Mouse (Mus musculus): ENCODE measurements at regions not wholly inside any gene's neighbourhood (a gene's known extent, or its start where the extent isn't known, plus 50 kb on each side); places are given as distances from the start of the nearest gene placed in this dataset.

GRCm38 (mm10) chr9:101596898-101597297 is 264.7 kb upstream of the 9630041A04Rik start:
- Histone ChIP-seq H3K4me1 (ENCODE audit: control insufficient read depth, insufficient read depth, low read length) (no peaks in the 10 kb centered on the region), H3K27me3 (replicated peaks; ENCODE audit: control insufficient read depth, insufficient read depth, low read length) (no peaks in the 10 kb centered on the region), H3K36me3 (ENCODE audit: control insufficient read depth, insufficient read depth, low read length) (no peaks in the 10 kb centered on the region), H3K27ac (ENCODE audit: insufficient read depth, low read depth, low read length) (no peak overlapping the region), H3K4me3 (ENCODE audit: insufficient read depth, low read depth, low read length) (no peak overlapping the region)
- WGBS: 83% methylated on average over 3 of the region's 3 CpGs
- DNase-seq: no peak
- TF ChIP-seq CTCF (conservative IDR thresholded peaks at IDR 0.05; ENCODE audit: insufficient read depth, insufficient read length, low read depth, low read length) (no peak), POLR2A (IDR thresholded peaks at IDR 0.05; ENCODE audit: low read depth, low read length) (no peak)

- Histone ChIP-seq H3K4me1 (ENCODE audit: control insufficient read depth, insufficient read depth, low read length) (no peaks in the 10 kb centered on the region), H3K27me3 (replicated peaks; ENCODE audit: control insufficient read depth, insufficient read depth, low read length) (no peaks in the 10 kb centered on the region), H3K36me3 (ENCODE audit: control insufficient read depth, insufficient read depth, low read length) (no peaks in the 10 kb centered on the region), H3K27ac (ENCODE audit: insufficient read depth, low read depth, low read length) (no peak overlapping the region), H3K4me3 (ENCODE audit: insufficient read depth, low read depth, low read length) (no peak overlapping the region)
- WGBS: 76% methylated on average over 14 of the region's 14 CpGs
- DNase-seq: no peak
- TF ChIP-seq POLR2A (IDR thresholded peaks at IDR 0.05; ENCODE audit: low read depth, low read length): no peak
These were observed 266.5 kb upstream of the 9630041A04Rik start for GRCm38 (mm10) chr9:101595101-101595650.

GRCm38 (mm10) chr9:101592621-101593020 is 269.0 kb upstream of the 9630041A04Rik start:
- 68% methylated on average over 8 of the region's 8 CpGs for WGBS
- Histone ChIP-seq H3K36me3 (ENCODE audit: control insufficient read depth, insufficient read depth, low read length) (no peaks in the 10 kb centered on the region), H3K27me3 (replicated peaks; ENCODE audit: control insufficient read depth, insufficient read depth, low read length) (no peaks in the 10 kb centered on the region), H3K4me3 (ENCODE audit: insufficient read depth, low read depth, low read length) (no peak overlapping the region), H3K27ac (ENCODE audit: insufficient read depth, low read depth, low read length) (no peak overlapping the region), H3K4me1 (ENCODE audit: control insufficient read depth, insufficient read depth, low read length) (no peaks in the 10 kb centered on the region)
- no peak for DNase-seq
- TF ChIP-seq CTCF (conservative IDR thresholded peaks at IDR 0.05; ENCODE audit: insufficient read depth, insufficient read length, low read depth, low read length) (no peak), POLR2A (IDR thresholded peaks at IDR 0.05; ENCODE audit: low read depth, low read length) (no peak)

GRCm38 (mm10) chr9:101591681-101592080 is 270.0 kb upstream of the 9630041A04Rik start:
- Histone ChIP-seq H3K4me3 (ENCODE audit: insufficient read depth, low read depth, low read length) (no peak overlapping the region), H3K4me1 (ENCODE audit: control insufficient read depth, insufficient read depth, low read length) (no peaks in the 10 kb centered on the region), H3K27ac (ENCODE audit: insufficient read depth, low read depth, low read length) (no peak overlapping the region), H3K36me3 (ENCODE audit: control insufficient read depth, insufficient read depth, low read length) (no peaks in the 10 kb centered on the region), H3K27me3 (replicated peaks; ENCODE audit: control insufficient read depth, insufficient read depth, low read length) (no peaks in the 10 kb centered on the region)
- WGBS: 38% methylated on average over 8 of the region's 8 CpGs
- DNase-seq: no peak
- TF ChIP-seq CTCF (conservative IDR thresholded peaks at IDR 0.05; ENCODE audit: insufficient read depth, insufficient read length, low read depth, low read length) (no peak), POLR2A (IDR thresholded peaks at IDR 0.05; ENCODE audit: low read depth, low read length) (no peak)

- no peak for TF ChIP-seq CTCF (conservative IDR thresholded peaks at IDR 0.05; ENCODE audit: insufficient read depth, insufficient read length, low read depth, low read length)
- TF ChIP-seq POLR2A (IDR thresholded peaks at IDR 0.05; ENCODE audit: low read depth, low read length): no peak
- no peaks in the 10 kb centered on the region for H3K36me3 ChIP-seq (ENCODE audit: control insufficient read depth, insufficient read depth, low read length)
- WGBS: 72% methylated on average over 3 of the region's 3 CpGs
- no peaks in the 10 kb centered on the region for H3K27me3 ChIP-seq (replicated peaks; ENCODE audit: control insufficient read depth, insufficient read depth, low read length)
- H3K27ac ChIP-seq (ENCODE audit: insufficient read depth, low read depth, low read length): no peak overlapping the region
- DNase-seq: peak; percentile 35
- no peak overlapping the region for H3K4me3 ChIP-seq (ENCODE audit: insufficient read depth, low read depth, low read length)
- no peaks in the 10 kb centered on the region for H3K4me1 ChIP-seq (ENCODE audit: control insufficient read depth, insufficient read depth, low read length)
These were observed 271.3 kb upstream of the 9630041A04Rik start for GRCm38 (mm10) chr9:101590310-101590709.

- DNase-seq: no peak
- Histone ChIP-seq H3K27ac (ENCODE audit: insufficient read depth, low read depth, low read length) (no peak overlapping the region), H3K4me3 (ENCODE audit: insufficient read depth, low read depth, low read length) (no peak overlapping the region), H3K4me1 (ENCODE audit: control insufficient read depth, insufficient read depth, low read length) (no peaks in the 10 kb centered on the region), H3K36me3 (ENCODE audit: control insufficient read depth, insufficient read depth, low read length) (no peaks in the 10 kb centered on the region), H3K27me3 (replicated peaks; ENCODE audit: control insufficient read depth, insufficient read depth, low read length) (no peaks in the 10 kb centered on the region)
- 90% methylated on average over 4 of the region's 4 CpGs for WGBS
- TF ChIP-seq POLR2A (IDR thresholded peaks at IDR 0.05; ENCODE audit: low read depth, low read length) (no peak), CTCF (conservative IDR thresholded peaks at IDR 0.05; ENCODE audit: insufficient read depth, insufficient read length, low read depth, low read length) (no peak)
These were observed 280.6 kb upstream of the 9630041A04Rik start for GRCm38 (mm10) chr9:101581064-101581463.

GRCm38 (mm10) chr9:101570714-101571113 is 290.9 kb upstream of the 9630041A04Rik start:
- no peak overlapping the region for H3K4me3 ChIP-seq (ENCODE audit: insufficient read depth, low read depth, low read length)
- no peak overlapping the region for H3K27ac ChIP-seq (ENCODE audit: insufficient read depth, low read depth, low read length)
- DNase-seq: no peak
- no peaks in the 10 kb centered on the region for H3K36me3 ChIP-seq (ENCODE audit: control insufficient read depth, insufficient read depth, low read length)
- WGBS: 18% methylated on average over 4 of the region's 4 CpGs
- no peaks in the 10 kb centered on the region for H3K4me1 ChIP-seq (ENCODE audit: control insufficient read depth, insufficient read depth, low read length)
- H3K27me3 ChIP-seq (replicated peaks; ENCODE audit: control insufficient read depth, insufficient read depth, low read length): no peaks in the 10 kb centered on the region
- TF ChIP-seq POLR2A (IDR thresholded peaks at IDR 0.05; ENCODE audit: low read depth, low read length) (no peak), CTCF (conservative IDR thresholded peaks at IDR 0.05; ENCODE audit: insufficient read depth, insufficient read length, low read depth, low read length) (no peak)
